Mouse (Mus musculus) kidney, adult 2 months (tissue): ENCODE measurements around the gene Rnf126. TPM values are rescaled to one million over a fixed set of nuclear protein-coding genes. Genes with fewer than 3 reads are reported as not detected.

Experiments used
- DNase-seq: peaks from one replicate; pipeline ENCODE4 v3.0.0; 2021
- H3K27ac ChIP-seq: fragments of 200-500 bp; 2 replicates; pipeline ENCODE4 v1.5.1; 2012; ENCODE audit warnings: low read depth, low read length, control low read depth, inconsistent platforms; ENCODE audit not compliant: insufficient read depth
- H3K27me3 ChIP-seq: fragments of 200-500 bp; replicated peaks from 2 replicates; pipeline ENCODE4 v1.6.1; 2012; ENCODE audit warnings: mild to moderate bottlenecking, moderate library complexity, low read length, inconsistent platforms; ENCODE audit not compliant: control insufficient read depth, insufficient read depth
- H3K36me3 ChIP-seq: fragments of 200-500 bp; 2 replicates; pipeline ENCODE4 v1.6.1; 2012; ENCODE audit warnings: mild to moderate bottlenecking, moderate library complexity, low read length, inconsistent platforms; ENCODE audit not compliant: control insufficient read depth, insufficient read depth
- H3K4me1 ChIP-seq: fragments of 200-500 bp; 2 replicates; pipeline ENCODE4 v1.6.1; 2011; ENCODE audit warnings: low read length; ENCODE audit not compliant: control insufficient read depth, insufficient read depth
- H3K4me3 ChIP-seq: fragments of 200-500 bp; 2 replicates; pipeline ENCODE4 v1.5.1; 2011; ENCODE audit warnings: mild to moderate bottlenecking, low read depth, low read length, control low read depth; ENCODE audit not compliant: insufficient read depth
- CTCF ChIP-seq: fragments of 200-500 bp; conservative IDR thresholded peaks from 2 replicates; pipeline ENCODE4 v1.5.1; 2011; ENCODE audit warnings: low read depth, mild to moderate bottlenecking, control low read depth, low read length, moderate library complexity, mixed read lengths; ENCODE audit not compliant: insufficient read depth, insufficient read length
- POLR2A ChIP-seq: fragments of 200-500 bp; IDR thresholded peaks from one replicate; pipeline ENCODE4 v1.6.1; 2011; ENCODE audit warnings: low read depth, low read length, control low read depth
- WGBS: fragments of 180-500 bp; shearing (Covaris S2); methylation state at CpG from one replicate; pipeline ENCODE4 v1.1.7; 2018; 5-methylcytosine and 5-hydroxymethylcytosine counted together
- polyA plus RNA-seq: library from polyadenylated mRNA; depleted of rRNA; stranded (reverse); fragments of >200 nt; gene quantifications from 2 replicates; pipeline ENCODE4 v1.2.3, GENCODE M21; 2012

The Rnf126 gene
- polyA plus RNA-seq, 1 experiment, result 90.2 TPM

DNA sequence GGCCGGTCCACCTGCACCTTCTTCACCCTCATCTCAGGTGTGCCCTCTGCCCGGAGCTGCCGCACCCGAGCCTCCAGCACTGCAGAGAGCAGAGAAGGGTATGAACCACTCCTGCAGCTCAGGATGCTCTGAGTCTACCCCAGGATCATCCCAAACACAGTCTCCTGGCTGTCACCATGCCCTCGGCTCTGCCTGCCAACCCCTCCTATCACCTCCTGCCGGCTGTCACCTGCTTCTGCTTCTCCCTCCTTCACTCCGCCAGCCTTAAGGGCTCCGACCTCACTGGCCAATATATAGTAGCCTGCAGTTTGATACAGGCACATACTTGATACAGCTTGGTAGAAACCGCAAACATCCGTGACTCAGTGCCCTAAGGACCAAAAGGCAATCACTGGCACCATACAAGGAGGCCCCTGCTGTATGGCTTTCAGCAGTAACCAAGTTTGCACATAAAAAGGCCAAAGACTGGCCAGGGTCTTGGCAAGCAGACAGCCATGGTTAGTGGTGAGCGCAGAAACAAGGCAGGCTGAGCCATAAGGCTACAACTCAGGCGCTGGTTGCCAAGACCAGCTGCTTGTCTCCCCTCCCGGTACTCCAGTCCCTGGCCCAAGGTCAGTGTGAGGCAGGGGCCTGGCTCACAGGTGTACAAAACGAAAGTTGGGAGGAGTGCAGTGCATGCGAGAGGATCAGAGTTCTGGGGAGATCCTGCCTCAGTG lies 22.9 kb downstream of the Rnf126 start:
- Histone ChIP-seq H3K36me3 (peaks cover 4% of the 10 kb centered on the region; the same call in 1 of the 2 replicates), H3K27me3 (no peaks in the 10 kb centered on the region), H3K4me3 (no peak overlapping the region), H3K27ac (no peak overlapping the region), H3K4me1 (peaks cover 10% of the 10 kb centered on the region; the same call in 1 of the 2 replicates)
- TF ChIP-seq POLR2A (no peak), CTCF (no peak)
- no peak for DNase-seq
- 94% methylated on average over 15 of the region's 15 CpGs for WGBS

GRCm38 (mm10) chr10:79743161-79743560 lies 23.6 kb downstream of the Rnf126 start:
- H3K36me3 ChIP-seq, result peaks cover 5% of the 10 kb centered on the region; the same call in 1 of the 2 replicates
- no peak overlapping the region for H3K4me3 ChIP-seq
- H3K27me3 ChIP-seq, result no peaks in the 10 kb centered on the region
- no peak for DNase-seq
- no peak overlapping the region for H3K27ac ChIP-seq
- TF ChIP-seq CTCF (no peak), POLR2A (no peak)
- peaks cover 10% of the 10 kb centered on the region; the same call in 1 of the 2 replicates for H3K4me1 ChIP-seq
- WGBS, result 73% methylated on average over 11 of the region's 11 CpGs

GRCm38 (mm10) chr10:79740863-79741262 lies 25.9 kb downstream of the Rnf126 start:
- TF ChIP-seq POLR2A (no peak), CTCF (peak; percentile 17; the same call in 1 of the 2 replicates)
- Histone ChIP-seq H3K27ac (no peak overlapping the region), H3K36me3 (peaks cover 6% of the 10 kb centered on the region; the same call in 1 of the 2 replicates), H3K4me3 (no peak overlapping the region), H3K27me3 (no peaks in the 10 kb centered on the region), H3K4me1 (peaks cover 6% of the 10 kb centered on the region; the same call in 1 of the 2 replicates)
- 84% methylated on average over 11 of the region's 11 CpGs for WGBS
- DNase-seq, result no peak

DNA sequence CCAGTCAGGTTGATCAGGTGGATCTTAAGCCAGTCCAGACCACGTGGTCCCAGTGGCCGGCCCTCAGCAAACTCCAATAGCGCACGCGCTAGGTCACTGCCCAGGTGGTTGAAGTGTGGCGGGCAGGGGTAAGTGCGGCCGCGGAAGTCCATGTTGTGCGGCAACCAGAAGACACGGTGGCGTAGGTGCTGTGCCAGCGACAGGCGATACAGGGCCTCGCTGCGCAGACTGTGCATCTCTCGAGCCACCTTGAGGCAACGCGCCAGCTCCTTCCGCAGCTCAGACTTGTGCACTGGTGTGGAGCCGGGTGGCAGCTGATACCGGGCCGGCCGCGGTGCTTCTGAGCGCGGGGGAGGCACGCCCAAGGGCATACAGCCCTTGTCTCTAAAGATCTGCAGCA lies 27.5 kb downstream of the Rnf126 start:
- Histone ChIP-seq H3K36me3 (peaks cover 6% of the 10 kb centered on the region; the same call in 1 of the 2 replicates), H3K4me1 (no peaks in the 10 kb centered on the region), H3K27ac (no peak overlapping the region), H3K27me3 (no peaks in the 10 kb centered on the region), H3K4me3 (no peak overlapping the region)
- DNase-seq, result no peak
- TF ChIP-seq POLR2A, result no peak
- no peak for TF ChIP-seq CTCF
- 97% methylated on average over 28 of the region's 28 CpGs for WGBS

DNA sequence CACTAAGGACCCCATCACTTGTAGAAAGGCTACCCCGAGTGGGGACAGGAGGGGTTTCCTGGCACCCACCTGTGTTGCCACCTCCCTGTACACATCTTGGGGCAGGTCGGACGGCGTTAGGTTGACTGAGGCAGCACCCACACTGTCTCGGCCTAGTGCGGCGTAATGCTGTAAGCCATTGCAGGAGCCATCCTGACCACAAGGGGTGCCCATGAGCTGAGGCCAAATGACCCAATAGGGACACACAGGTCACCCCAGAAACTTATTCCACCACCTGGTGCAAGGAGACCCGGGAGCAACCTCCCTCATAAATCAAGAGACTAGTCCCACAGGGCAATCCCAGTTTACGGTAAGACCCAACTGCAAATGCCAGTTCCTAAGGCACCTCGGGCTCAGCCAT lies 28.5 kb downstream of the Rnf126 start:
- DNase-seq, result no peak
- Histone ChIP-seq H3K36me3 (peaks cover 6% of the 10 kb centered on the region; the same call in 1 of the 2 replicates), H3K27ac (no peak overlapping the region), H3K27me3 (no peaks in the 10 kb centered on the region), H3K4me3 (no peak overlapping the region), H3K4me1 (no peaks in the 10 kb centered on the region)
- WGBS, result 91% methylated on average over 10 of the region's 10 CpGs
- TF ChIP-seq CTCF, result peak; percentile 69
- TF ChIP-seq POLR2A, result no peak

GRCm38 (mm10) chr10:79736706-79737105 lies 30.0 kb downstream of the Rnf126 start:
- H3K27ac ChIP-seq, result no peak overlapping the region
- TF ChIP-seq CTCF (no peak), POLR2A (no peak)
- 65% methylated on average over 14 of the region's 14 CpGs for WGBS
- no peaks in the 10 kb centered on the region for H3K27me3 ChIP-seq
- H3K4me3 ChIP-seq, result no peak overlapping the region
- no peaks in the 10 kb centered on the region for H3K4me1 ChIP-seq
- DNase-seq, result peak; percentile 34
- H3K36me3 ChIP-seq, result peaks cover 6% of the 10 kb centered on the region; the same call in 1 of the 2 replicates

- H3K4me3 ChIP-seq, result no peak overlapping the region
- DNase-seq, result no peak
- TF ChIP-seq CTCF, result no peak
- TF ChIP-seq POLR2A, result no peak
- WGBS, result 60% methylated on average over 52 of the region's 52 CpGs
- peaks cover 4% of the 10 kb centered on the region; the same call in 1 of the 2 replicates for H3K36me3 ChIP-seq
- H3K4me1 ChIP-seq, result no peaks in the 10 kb centered on the region
- H3K27me3 ChIP-seq, result no peaks in the 10 kb centered on the region
- no peak overlapping the region for H3K27ac ChIP-seq
Measured at GRCm38 (mm10) chr10:79735361-79735760, 31.4 kb downstream of the Rnf126 start.
